Mouse (Mus musculus): ENCODE results near the gene Mapk3. TPM values are rescaled to one million over a fixed set of nuclear protein-coding genes. Genes with fewer than 3 reads are reported as not detected.

The Mapk3 gene
- polyA plus RNA-seq, 1 experiment from 2014 or later = 80.7 TPM

DNA sequence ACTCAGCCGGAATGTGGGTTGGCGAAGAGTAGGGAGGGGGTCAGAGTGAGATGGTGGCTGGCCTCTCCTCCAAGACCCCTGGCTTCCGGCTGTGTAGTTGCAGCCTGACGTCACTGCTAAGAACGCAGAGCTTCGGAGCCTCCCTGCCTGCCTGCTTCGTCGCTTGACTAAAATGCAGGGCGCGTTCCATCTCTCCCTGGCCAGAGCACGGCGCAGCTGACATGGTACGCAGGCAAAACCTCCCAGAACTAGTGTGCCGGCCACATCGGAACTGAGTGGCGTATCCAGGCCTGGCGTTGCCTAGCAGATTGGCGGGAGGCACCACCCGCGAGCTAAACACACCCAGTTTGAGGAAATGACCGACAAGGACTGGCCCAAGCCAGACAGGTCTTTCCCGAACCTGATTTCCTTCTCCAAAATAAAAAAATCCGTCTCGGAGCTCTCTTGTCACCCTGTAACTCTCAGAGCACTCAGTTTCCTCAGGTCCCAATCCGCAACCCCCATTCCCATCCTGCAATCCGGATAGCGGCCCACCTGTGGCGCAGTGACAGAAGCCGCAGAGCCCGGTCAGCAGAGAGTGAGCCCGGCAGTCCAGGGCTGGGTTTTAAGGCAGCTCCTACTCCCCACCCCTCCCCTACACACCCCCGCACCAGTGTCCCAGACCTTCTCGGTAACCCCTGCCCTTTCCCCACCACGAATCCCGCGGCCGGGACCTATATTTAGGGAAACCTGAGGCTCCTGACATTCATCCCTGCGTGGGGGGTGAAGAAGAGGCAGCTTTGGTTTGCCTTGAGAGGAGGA is 40.3 kb downstream of the Mapk3 start:
- under 1% methylated on average over 36 of the region's 38 CpGs for WGBS

DNA sequence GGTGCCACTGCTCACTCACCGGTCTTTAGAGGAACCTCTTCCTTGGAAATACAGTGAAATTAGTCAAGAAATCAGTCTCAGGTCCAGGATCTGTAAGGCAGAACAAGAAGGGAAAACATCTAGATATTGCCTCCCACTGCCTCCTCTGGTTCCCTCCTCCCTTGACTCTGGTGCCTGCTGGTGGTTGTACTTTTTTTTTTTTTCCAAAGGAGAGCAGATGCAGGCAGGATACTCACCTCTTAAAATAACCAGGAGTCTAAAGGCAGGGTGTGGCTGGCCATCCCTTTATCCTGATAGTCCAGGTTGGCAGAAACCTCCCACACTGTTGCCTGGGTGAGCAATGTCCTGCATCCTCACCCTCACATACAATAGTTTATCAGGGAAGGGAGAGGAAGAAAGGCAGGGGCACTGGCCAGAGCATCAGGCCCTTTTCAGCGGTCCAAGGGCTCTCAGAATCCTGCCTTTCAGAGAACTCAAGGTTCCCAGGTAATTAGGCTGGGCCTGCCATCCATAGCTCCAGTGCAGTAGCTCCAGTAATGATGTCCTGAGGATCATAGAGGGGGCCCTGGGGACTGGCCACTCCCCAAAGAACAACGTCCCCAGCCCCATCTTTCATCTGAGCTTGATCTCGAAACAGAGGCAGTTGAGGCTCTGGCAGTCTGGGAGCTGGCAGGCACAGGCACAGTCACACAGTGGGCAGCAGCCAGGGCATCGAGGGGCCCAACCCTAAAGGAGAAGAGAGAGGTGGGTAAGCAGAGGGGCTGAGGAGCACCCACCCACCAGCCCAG is 41.1 kb downstream of the Mapk3 start:
- Histone ChIP-seq H3K27me3 (no peaks in the 10 kb centered on the region), H3K36me3 (peaks cover 26% of the 10 kb centered on the region)

More for the DNA sequence above, 40.3 kb downstream of the Mapk3 start:
- Histone ChIP-seq H3K9ac (replicated peaks) (peak overlapping the region; percentile 80), H3K4me1 (replicated peaks) (peaks cover 36% of the 10 kb centered on the region), H3K27ac (peak overlapping the region; percentile 91), H3K27me3 (no peaks in the 10 kb centered on the region), H3K4me3 (replicated peaks) (peak overlapping the region; percentile 84), H3K36me3 (peaks cover 34% of the 10 kb centered on the region), H3K4me2 (replicated peaks) (peak overlapping the region; percentile 82), H3K9me3 (no peaks in the 10 kb centered on the region)
- peak; percentile 93 for ATAC-seq

DNA sequence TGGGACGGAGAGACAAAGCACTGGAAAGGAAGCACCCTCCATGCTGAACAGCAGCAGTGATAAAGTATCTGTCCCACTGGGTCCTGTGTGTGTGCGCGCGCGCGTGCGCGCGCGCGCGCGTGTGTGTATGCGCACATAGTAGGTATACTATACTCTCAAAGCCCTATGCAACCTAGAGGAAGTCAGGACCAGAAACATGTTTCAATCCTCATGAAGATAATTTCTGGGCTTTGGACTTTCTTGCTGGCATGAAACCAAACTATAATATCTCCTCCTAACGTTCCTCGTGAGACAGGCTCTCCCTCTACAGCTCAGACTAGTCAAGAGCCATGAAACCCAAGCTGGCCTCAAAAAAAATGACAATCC is 41.6 kb downstream of the Mapk3 start:
- Histone ChIP-seq H3K9me3 (no peaks in the 10 kb centered on the region), H3K27ac (no peak overlapping the region), H3K4me1 (replicated peaks) (peaks cover 36% of the 10 kb centered on the region), H3K36me3 (peaks cover 20% of the 10 kb centered on the region), H3K9ac (replicated peaks) (no peak overlapping the region), H3K27me3 (no peaks in the 10 kb centered on the region), H3K4me2 (replicated peaks) (no peak overlapping the region), H3K4me3 (replicated peaks) (no peak overlapping the region)
- ATAC-seq = no peak
- 96% methylated on average over 16 of the region's 16 CpGs for WGBS

More for the DNA sequence above, 41.1 kb downstream of the Mapk3 start:
- Histone ChIP-seq H3K4me1 (replicated peaks) (peaks cover 36% of the 10 kb centered on the region), H3K9ac (replicated peaks) (peak overlapping the region; percentile 80), H3K9me3 (no peaks in the 10 kb centered on the region), H3K4me3 (replicated peaks) (peak overlapping the region; percentile 84), H3K4me2 (replicated peaks) (peak overlapping the region; percentile 82), H3K27ac (peak overlapping the region; percentile 91)
- ATAC-seq = no peak
- 45% methylated on average over 5 of the region's 5 CpGs for WGBS

DNA sequence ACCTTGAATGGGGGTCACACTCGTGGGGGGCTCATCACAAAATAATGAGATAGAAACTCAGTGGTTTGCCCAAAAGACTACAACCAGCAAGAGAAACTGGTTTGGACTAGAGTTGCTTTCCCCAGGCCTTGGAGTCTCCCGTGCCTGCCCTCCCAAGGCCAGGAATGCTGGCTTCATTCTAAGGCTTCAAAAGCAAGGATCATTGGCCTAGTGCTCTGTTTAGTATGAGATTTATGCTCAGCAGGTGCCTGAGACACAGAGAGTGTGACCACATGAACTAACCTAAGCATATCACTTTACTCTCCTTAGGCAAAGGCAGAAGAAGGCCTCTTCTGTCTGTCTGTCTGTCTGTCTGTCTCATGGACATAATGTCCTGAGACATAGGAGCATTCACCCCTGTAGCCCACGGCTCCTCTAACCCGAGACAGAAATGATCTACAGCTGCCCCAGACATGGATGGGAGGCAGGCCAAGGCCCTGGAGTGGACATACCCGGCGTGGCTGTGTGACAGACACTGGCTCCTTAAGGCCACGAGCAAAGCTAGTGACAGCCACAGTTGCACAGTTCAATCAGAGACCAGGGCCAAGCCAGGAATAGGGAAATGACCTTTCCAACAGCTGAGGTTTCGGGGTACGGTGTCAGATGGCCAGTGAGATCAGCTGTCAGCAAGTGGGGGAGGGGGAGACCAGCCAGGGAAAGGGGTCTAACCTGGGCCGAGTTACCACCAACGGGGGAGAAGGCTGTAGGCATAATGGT is 42.9 kb downstream of the Mapk3 start:
- H3K4me3 ChIP-seq (replicated peaks) = no peak overlapping the region
- no peaks in the 10 kb centered on the region for H3K9me3 ChIP-seq
- no peak overlapping the region for H3K27ac ChIP-seq
- no peak for ATAC-seq
- no peak overlapping the region for H3K4me2 ChIP-seq (replicated peaks)
- 88% methylated on average over 11 of the region's 11 CpGs for WGBS
- no peak overlapping the region for H3K9ac ChIP-seq (replicated peaks)
- no peaks in the 10 kb centered on the region for H3K27me3 ChIP-seq
- H3K4me1 ChIP-seq (replicated peaks) = peaks cover 24% of the 10 kb centered on the region
- peaks cover 16% of the 10 kb centered on the region for H3K36me3 ChIP-seq

DNA sequence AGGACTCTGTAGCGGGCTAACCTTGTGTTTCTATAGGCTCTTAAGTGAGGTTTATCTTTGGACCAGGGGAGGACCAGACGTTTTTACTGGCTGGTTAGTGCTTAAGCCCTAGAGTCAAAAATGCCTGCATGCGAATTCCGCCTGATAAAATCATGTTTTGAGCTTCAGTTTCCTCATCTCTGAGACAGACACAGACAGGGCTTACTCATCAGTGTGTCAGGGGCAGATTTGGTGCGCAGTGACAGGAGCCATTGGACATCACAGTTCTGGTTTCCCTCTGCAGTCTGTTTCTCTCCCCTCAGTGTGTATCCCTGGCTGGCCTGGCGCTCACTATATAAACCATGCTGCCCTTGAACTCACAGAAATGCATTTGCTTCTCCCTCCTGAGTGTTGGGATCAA is 43.8 kb downstream of the Mapk3 start:
- WGBS = 95% methylated on average over 6 of the region's 6 CpGs
- H3K36me3 ChIP-seq = peaks cover 16% of the 10 kb centered on the region
- H3K4me3 ChIP-seq (replicated peaks) = no peak overlapping the region
- H3K4me2 ChIP-seq (replicated peaks) = no peak overlapping the region
- no peaks in the 10 kb centered on the region for H3K27me3 ChIP-seq
- peaks cover 24% of the 10 kb centered on the region for H3K4me1 ChIP-seq (replicated peaks)
- no peak overlapping the region for H3K9ac ChIP-seq (replicated peaks)
- H3K9me3 ChIP-seq = no peaks in the 10 kb centered on the region
- H3K27ac ChIP-seq = no peak overlapping the region
- no peak for ATAC-seq

DNA sequence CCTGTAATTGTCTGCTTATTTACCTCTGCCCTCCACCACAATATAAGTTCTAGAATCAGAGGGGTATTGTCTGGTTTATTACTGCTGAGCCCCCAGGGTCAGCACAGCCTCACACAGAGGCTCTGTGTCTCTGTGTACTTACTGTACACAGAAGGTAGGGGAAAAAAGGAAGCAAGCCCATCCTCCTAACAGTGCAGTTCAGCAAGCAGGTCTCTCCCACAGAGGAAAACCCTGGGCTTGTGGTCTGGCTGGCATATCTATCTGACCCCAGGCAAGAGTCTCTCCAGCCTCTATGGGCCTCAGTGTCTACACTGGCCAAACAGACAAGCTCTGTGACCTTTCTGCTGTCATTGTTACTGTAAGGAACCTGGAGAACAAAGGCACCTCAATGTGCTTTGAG is 44.4 kb downstream of the Mapk3 start:
- Histone ChIP-seq H3K4me3 (replicated peaks) (no peak overlapping the region), H3K27ac (no peak overlapping the region), H3K27me3 (no peaks in the 10 kb centered on the region), H3K9ac (replicated peaks) (no peak overlapping the region; the same call in 1 of the 2 replicates), H3K36me3 (peaks cover 16% of the 10 kb centered on the region), H3K9me3 (no peaks in the 10 kb centered on the region), H3K4me1 (replicated peaks) (peaks cover 26% of the 10 kb centered on the region), H3K4me2 (replicated peaks) (no peak overlapping the region)
- no peak for ATAC-seq

DNA sequence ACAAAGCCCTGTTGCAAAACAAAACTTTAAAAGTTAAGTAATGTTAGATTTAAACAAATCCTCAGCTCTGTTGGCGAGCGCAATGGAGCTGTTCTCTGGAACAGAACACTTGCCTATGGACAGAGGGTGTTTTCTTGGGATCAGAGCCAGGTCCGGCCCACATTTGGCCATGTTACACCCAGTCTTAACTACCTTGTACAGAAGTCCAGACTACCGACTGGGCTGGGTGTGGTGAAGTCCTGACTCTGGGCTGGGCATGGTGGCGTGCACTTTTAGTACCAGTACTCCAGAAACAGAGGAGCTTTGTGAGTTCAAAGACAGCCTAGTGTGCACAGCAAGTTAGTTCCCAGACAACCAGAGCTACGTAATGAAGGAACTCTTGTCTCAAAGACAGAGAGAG is 47.6 kb downstream of the Mapk3 start:
- Histone ChIP-seq H3K9ac (replicated peaks) (no peak overlapping the region), H3K9me3 (no peaks in the 10 kb centered on the region), H3K36me3 (peaks cover 16% of the 10 kb centered on the region), H3K4me3 (replicated peaks) (no peak overlapping the region), H3K4me1 (replicated peaks) (peaks cover 20% of the 10 kb centered on the region), H3K27ac (no peak overlapping the region), H3K27me3 (no peaks in the 10 kb centered on the region), H3K4me2 (replicated peaks) (no peak overlapping the region)
- 91% methylated on average over 6 of the region's 6 CpGs for WGBS
- ATAC-seq = no peak

DNA sequence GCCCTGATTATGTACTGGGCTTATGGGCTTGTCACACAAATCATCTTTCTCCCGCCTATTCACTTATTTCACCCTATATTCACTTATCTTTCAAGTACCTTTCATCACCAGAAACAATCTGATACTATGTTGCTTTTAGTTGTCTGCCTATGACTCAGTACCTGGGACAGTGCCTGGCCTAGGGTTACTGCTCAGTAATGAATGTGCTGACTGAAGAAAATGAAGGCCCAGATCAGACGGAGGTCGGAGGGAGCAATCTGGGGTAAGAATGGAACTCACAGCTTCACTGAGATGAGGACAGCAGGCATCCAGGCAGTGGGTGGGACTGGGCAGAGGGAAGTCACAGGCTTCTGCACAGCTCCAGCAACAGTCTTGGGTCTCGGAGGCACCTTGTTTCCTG is 48.0 kb downstream of the Mapk3 start:
- peaks cover 14% of the 10 kb centered on the region for H3K36me3 ChIP-seq

DNA sequence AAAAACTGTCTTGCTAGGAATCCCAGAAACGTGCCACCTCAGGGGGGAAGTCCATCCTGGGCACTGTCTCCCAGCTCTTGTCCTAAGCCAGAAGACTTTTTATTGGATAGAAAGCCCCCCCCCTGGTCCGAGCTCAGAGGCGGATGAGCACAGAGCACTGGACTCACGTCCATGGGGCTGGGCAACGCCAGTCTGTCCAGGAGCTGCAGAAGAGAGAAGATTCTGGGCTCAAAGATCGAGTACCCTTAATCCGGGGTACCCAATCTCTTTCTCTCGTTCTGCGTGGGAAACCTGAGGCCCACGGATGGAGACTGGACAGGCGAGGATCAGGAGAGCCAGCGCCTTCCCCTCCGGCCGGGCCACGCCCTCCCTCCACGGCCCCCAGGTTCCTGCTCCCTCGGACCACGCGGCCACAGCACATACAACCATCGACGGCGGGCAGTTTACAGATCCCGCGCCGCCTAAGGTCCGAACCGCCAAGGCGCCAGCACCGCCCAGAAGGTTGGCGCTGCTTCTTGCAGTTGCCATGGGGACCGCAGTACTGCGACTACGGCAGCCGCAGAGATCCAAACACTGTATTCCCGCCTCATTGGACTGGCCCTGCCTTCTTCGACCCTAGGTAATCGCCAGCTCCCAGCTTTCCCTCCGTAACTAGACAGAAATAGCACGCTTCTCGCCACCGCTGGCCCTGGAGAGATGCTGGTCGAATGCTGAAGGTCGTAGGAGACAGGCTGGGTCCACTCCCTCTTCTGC is 49.5 kb downstream of the Mapk3 start:
- H3K36me3 ChIP-seq = peaks cover 6% of the 10 kb centered on the region; the same call in 1 of the 2 replicates
- peaks cover 20% of the 10 kb centered on the region for H3K4me1 ChIP-seq (replicated peaks)
- peak overlapping the region; percentile 78 for H3K27ac ChIP-seq
- ATAC-seq = peak; percentile 95
- H3K9ac ChIP-seq (replicated peaks) = peak overlapping the region; percentile 87
- peak overlapping the region; percentile 77 for H3K4me3 ChIP-seq (replicated peaks)
- under 1% methylated on average over 42 of the region's 43 CpGs for WGBS
- H3K4me2 ChIP-seq (replicated peaks) = peak overlapping the region; percentile 87
- no peaks in the 10 kb centered on the region for H3K27me3 ChIP-seq
- no peaks in the 10 kb centered on the region for H3K9me3 ChIP-seq

More for the DNA sequence above, 48.0 kb downstream of the Mapk3 start:
- ATAC-seq = no peak
- H3K9me3 ChIP-seq = no peaks in the 10 kb centered on the region
- H3K27ac ChIP-seq = no peak overlapping the region
- H3K27me3 ChIP-seq = no peaks in the 10 kb centered on the region
- 85% methylated on average over 4 of the region's 4 CpGs for whole genome bisulfite sequencing
- no peak overlapping the region for H3K4me3 ChIP-seq (replicated peaks)
- H3K9ac ChIP-seq (replicated peaks) = peak overlapping the region; percentile 87; the same call in 1 of the 2 replicates
- H3K4me1 ChIP-seq (replicated peaks) = peaks cover 20% of the 10 kb centered on the region
- H3K4me2 ChIP-seq (replicated peaks) = peak overlapping the region; percentile 87

DNA sequence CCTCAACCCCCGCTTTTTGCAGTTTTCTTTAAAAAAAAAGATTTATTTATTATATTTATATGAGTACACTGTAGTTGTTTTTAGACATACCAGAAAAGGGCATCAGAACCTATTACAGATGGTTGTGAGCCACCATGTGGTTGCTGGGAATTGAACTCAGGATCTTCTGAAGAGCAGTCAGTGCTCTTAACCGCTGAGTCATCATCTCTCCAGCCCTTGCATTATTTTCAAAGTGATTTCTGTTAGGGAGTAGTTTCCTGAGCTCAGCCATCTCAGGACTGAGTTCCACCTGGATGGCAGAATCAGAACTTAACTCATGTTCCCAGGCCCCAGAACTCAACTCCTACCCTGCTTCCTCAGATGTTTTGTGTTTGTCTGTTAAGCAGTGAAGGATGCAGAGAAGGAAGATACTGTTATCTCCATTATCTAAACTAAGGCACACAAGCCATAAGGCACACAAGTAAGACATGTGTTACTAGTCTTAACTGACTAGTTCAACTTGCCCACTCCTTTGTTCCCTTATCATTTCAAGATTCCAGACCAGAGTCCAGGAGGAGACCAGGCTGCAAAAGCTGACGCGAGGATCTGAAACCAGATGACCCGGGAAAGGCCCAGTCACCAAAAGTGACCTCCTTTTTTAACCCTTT is 50.4 kb downstream of the Mapk3 start:
- peak overlapping the region; percentile 87; the same call in 1 of the 2 replicates for H3K9ac ChIP-seq (replicated peaks)
- H3K36me3 ChIP-seq = 0 out of 2 replicates have a peak, but pooled peaks cover 3% of the 10 kb centered on the region
- 70% methylated on average over 5 of the region's 5 CpGs for WGBS
- H3K4me2 ChIP-seq (replicated peaks) = peak overlapping the region; percentile 87
- H3K27ac ChIP-seq = no peak overlapping the region
- no peak for ATAC-seq
- H3K4me1 ChIP-seq (replicated peaks) = peaks cover 20% of the 10 kb centered on the region
- H3K9me3 ChIP-seq = no peaks in the 10 kb centered on the region
- no peaks in the 10 kb centered on the region for H3K27me3 ChIP-seq
- H3K4me3 ChIP-seq (replicated peaks) = peak overlapping the region; percentile 77
